In genomic region chr2:44556861-44557592, GRCm38 (mm10) we compare ENCODE assay signal across 8 mouse cellular contexts.
DNase-seq lines count a peak whose midpoint lies in the region; ATAC-seq and TF ChIP-seq lines count a peak whose summit lies in the region.

No protein-coding gene starts in this region.

- ATAC-seq in kidney, embryonic 15.5 days (replicated peaks; ENCODE audit: low FRiP score) = peak; percentile 63
- ATAC-seq in neural tube, embryonic 14.5 days (ENCODE audit: low read depth) = peak; percentile 85

- H3K4me3 ChIP-seq in thymus, adult 2 months (ENCODE audit: control insufficient read depth, insufficient read depth, low read length) = peak overlapping the region; percentile 8; the same call in 1 of the 2 replicates
- H3K4me3 ChIP-seq in heart, embryonic 10.5 days = peak overlapping the region; percentile 68
- peak overlapping the region; percentile 53 for H3K4me3 ChIP-seq in kidney, embryonic 15.5 days (replicated peaks)
- H3K4me3 ChIP-seq in neural tube, embryonic 14.5 days (ENCODE audit: low read depth, low read length) = peak overlapping the region; percentile 42

- H3K9me3 ChIP-seq in heart, embryonic 10.5 days = no peaks in the 10 kb centered on the region
- H3K9me3 ChIP-seq in kidney, embryonic 15.5 days (replicated peaks) = no peaks in the 10 kb centered on the region
- no peaks in the 10 kb centered on the region for H3K9me3 ChIP-seq in neural tube, embryonic 14.5 days (ENCODE audit: control insufficient read depth, low read length)

- H3K4me1 ChIP-seq in thymus, adult 2 months (replicated peaks; ENCODE audit: control insufficient read depth, insufficient read depth, low read length) = no peaks in the 10 kb centered on the region; the same call in 1 of the 2 replicates
- H3K4me1 ChIP-seq in heart, embryonic 10.5 days = 0 out of 2 replicates have a peak, but pooled peaks cover 6% of the 10 kb centered on the region
- H3K4me1 ChIP-seq in kidney, embryonic 15.5 days = peaks cover 27% of the 10 kb centered on the region
- 0 out of 2 replicates have a peak, but pooled peaks cover 11% of the 10 kb centered on the region for H3K4me1 ChIP-seq in neural tube, embryonic 14.5 days (ENCODE audit: control insufficient read depth, insufficient read depth, low read length)

- no peaks in the 10 kb centered on the region for H3K36me3 ChIP-seq in thymus, adult 2 months (ENCODE audit: control insufficient read depth, insufficient read depth, low read length)
- no peaks in the 10 kb centered on the region for H3K36me3 ChIP-seq in heart, embryonic 10.5 days
- H3K36me3 ChIP-seq in kidney, embryonic 15.5 days = no peaks in the 10 kb centered on the region
- H3K36me3 ChIP-seq in neural tube, embryonic 14.5 days (ENCODE audit: control insufficient read depth, insufficient read depth, low read length) = no peaks in the 10 kb centered on the region

- WGBS in thymus, adult 2 months = 2% methylated on average over 42 of the region's 42 CpGs
- WGBS in heart, embryonic 10.5 days = 2% methylated on average over 42 of the region's 42 CpGs
- WGBS in kidney, embryonic 15.5 days = under 1% methylated on average over 42 of the region's 42 CpGs
- WGBS in neural tube, embryonic 14.5 days = under 1% methylated on average over 42 of the region's 42 CpGs

- peaks cover 9% of the 10 kb centered on the region for H3K27me3 ChIP-seq in thymus, adult 2 months (ENCODE audit: control insufficient read depth, insufficient read depth, low read length)
- H3K27me3 ChIP-seq in heart, embryonic 10.5 days (ENCODE audit: insufficient read depth, poor library complexity, severe bottlenecking) = peaks cover 28% of the 10 kb centered on the region
- 0 out of 2 replicates have a peak, but pooled peaks cover 9% of the 10 kb centered on the region for H3K27me3 ChIP-seq in kidney, embryonic 15.5 days
- no peaks in the 10 kb centered on the region for H3K27me3 ChIP-seq in neural tube, embryonic 14.5 days (ENCODE audit: control insufficient read depth, insufficient read depth, low read length)

- DNase-seq in thymus, adult 2 months = no peak
- DNase-seq in thymus, postnatal 0 days (ENCODE audit: low spot score) = no peak
- peak; percentile 62 for DNase-seq in embryo, embryonic 9.5 days (ENCODE audit: extremely low spot score)
- no peak for DNase-seq in heart, embryonic 10.5 days (ENCODE audit: low spot score)
- DNase-seq in liver = peak; percentile 5
- no peak for DNase-seq in natural killer cell, adult 2 months (ENCODE audit: low spot score in 2 of 2)

- H3K27ac ChIP-seq in thymus, adult 2 months (ENCODE audit: control insufficient read depth, insufficient read depth, low read length) = no peak overlapping the region
- peak overlapping the region; percentile 70 for H3K27ac ChIP-seq in heart, embryonic 10.5 days
- H3K27ac ChIP-seq in kidney, embryonic 15.5 days = peak overlapping the region; percentile 87
- no peak overlapping the region for H3K27ac ChIP-seq in neural tube, embryonic 14.5 days (ENCODE audit: low read depth, low read length)

- TF ChIP-seq CTCF in thymus, adult 2 months (IDR thresholded peaks at IDR 0.05; ENCODE audit: borderline replicate concordance, control insufficient read depth, extremely low read depth, insufficient read depth, low read length, poor library complexity) = no peak

- H3K4me2 ChIP-seq in kidney, embryonic 15.5 days = peak overlapping the region; percentile 94
- H3K4me2 ChIP-seq in neural tube, embryonic 14.5 days (ENCODE audit: low read depth, low read length) = peak overlapping the region; percentile 98

- no peak for TF ChIP-seq POLR2A in thymus, adult 2 months (IDR thresholded peaks at IDR 0.05; ENCODE audit: control insufficient read depth, extremely low read depth, insufficient read depth, low read length, poor library complexity)

- H3K9ac ChIP-seq in kidney, embryonic 15.5 days = peak overlapping the region; percentile 54
- peak overlapping the region; percentile 60 for H3K9ac ChIP-seq in neural tube, embryonic 14.5 days (replicated peaks; ENCODE audit: low read depth, low read length)

Comparison
In these comparisons a context has a peak if more than half of its experiments do, and no peak if none do; other contexts are left out.
1. DNase-seq: peak in embryo, embryonic 9.5 days (single experiment) and liver (single experiment); none in thymus, adult 2 months (single experiment), thymus, postnatal 0 days (single experiment), heart, embryonic 10.5 days (single experiment) and natural killer cell, adult 2 months (0 of 2).
2. H3K27ac ChIP-seq: peak in heart, embryonic 10.5 days (single experiment) and kidney, embryonic 15.5 days (single experiment); none in thymus, adult 2 months (single experiment) and neural tube, embryonic 14.5 days (single experiment).
3. H3K4me3 ChIP-seq: peak in every context shown above with its lines; median percentile 68 in heart, embryonic 10.5 days; 53 in kidney, embryonic 15.5 days; 42 in neural tube, embryonic 14.5 days; 8 in thymus, adult 2 months.